Mouse (Mus musculus) CH12.LX (cell line): ENCODE results near the gene Fgd2.

Experiments used
- CHD2 ChIP-seq: IDR thresholded peaks from 2 replicates; pipeline ENCODE4 v1.6.1; 2011; ENCODE audit warnings: low read length, improper control_type of control experiment
- CTCF ChIP-seq, 2 experiments: IDR thresholded peaks in 1 of 2; conservative IDR thresholded peaks in 1 of 2; 2 replicates each; pipeline ENCODE4 v1.5.1; 2011 to 2012; ENCODE audit warnings: low read depth in 2 of 2, low read length in 2 of 2, improper control_type of control experiment in 1 of 2, inconsistent platforms in 1 of 2, mild to moderate bottlenecking in 1 of 2, moderate library complexity in 1 of 2
- EP300 ChIP-seq: IDR thresholded peaks from 2 replicates; pipeline ENCODE4 v1.6.1; 2011; ENCODE audit warnings: low read length, improper control_type of control experiment
- POLR2A ChIP-seq: IDR thresholded peaks from 2 replicates; pipeline ENCODE4 v1.6.1; 2011; ENCODE audit warnings: low read depth, mild to moderate bottlenecking, improper control_type of control experiment, low read length
- RCOR1 ChIP-seq: conservative IDR thresholded peaks from 2 replicates; pipeline ENCODE4 v1.6.1; 2012; ENCODE audit warnings: low read depth, mild to moderate bottlenecking, inconsistent platforms, low read length, improper control_type of control experiment
- SIN3A ChIP-seq: IDR thresholded peaks from 2 replicates; pipeline ENCODE4 v1.6.1; 2012; ENCODE audit warnings: low read length, improper control_type of control experiment, inconsistent platforms

DNA sequence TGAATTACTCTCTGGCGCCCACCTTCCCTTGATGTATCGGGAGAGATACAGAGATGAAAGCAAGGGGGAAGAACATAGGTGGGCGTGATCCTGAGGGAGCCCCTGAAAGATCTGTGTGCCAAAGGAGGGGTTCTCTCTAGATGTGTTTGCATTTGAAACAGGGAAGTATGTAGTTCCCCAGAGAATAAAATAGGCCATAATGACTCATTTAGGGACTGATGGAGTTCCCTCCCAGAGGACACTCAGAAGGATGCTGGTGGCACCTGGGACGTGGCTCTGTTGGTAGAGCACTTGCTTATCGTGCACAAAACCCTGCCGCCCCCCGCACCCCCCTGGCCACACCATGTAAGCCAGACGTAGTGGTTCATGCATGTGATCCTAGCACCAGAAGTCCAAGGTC, 2.4 kb downstream of the Fgd2 start:
- TF ChIP-seq POLR2A (no peak), RCOR1 (no peak; the same call in 1 of the 2 replicates), CTCF (conservative IDR thresholded peaks at IDR 0.05 in 1 of 2, IDR thresholded peaks at IDR 0.05 in 1 of 2; ENCODE audit: low read depth in 2 of 2, low read length in 2 of 2) (no peak), SIN3A (peak; percentile 80), EP300 (peak; percentile 93), CHD2 (peak; percentile 24; the same call in 1 of the 2 replicates)
